Mouse (Mus musculus) heart, adult 2 months (tissue): ENCODE results near the gene Dnajc28. TPM values are rescaled to one million over a fixed set of nuclear protein-coding genes. Genes with fewer than 3 reads are reported as not detected.

Experiments used
- DNase-seq, 2 experiments: peaks; one replicate each; pipeline ENCODE4 v3.0.0; 2021
- H3K27ac ChIP-seq: fragments of 200-600 bp; 2 replicates; pipeline ENCODE4 v1.8.1; 2022
- H3K27me3 ChIP-seq: fragments of 200-500 bp; 2 replicates; pipeline ENCODE4 v1.6.1; 2012; ENCODE audit warnings: mild to moderate bottlenecking, low read length, inconsistent platforms, mixed read lengths; ENCODE audit not compliant: control insufficient read depth, insufficient read depth
- H3K36me3 ChIP-seq: fragments of 200-500 bp; 2 replicates; pipeline ENCODE4 v1.6.1; 2012; ENCODE audit warnings: low read length, inconsistent platforms; ENCODE audit not compliant: control insufficient read depth, insufficient read depth
- H3K4me1 ChIP-seq: fragments of 200-500 bp; 2 replicates; pipeline ENCODE4 v1.6.1; 2011; ENCODE audit warnings: low read length; ENCODE audit not compliant: control insufficient read depth, insufficient read depth
- H3K4me3 ChIP-seq: fragments of 200-600 bp; 2 replicates; pipeline ENCODE4 v1.8.1; 2022
- H3K79me2 ChIP-seq: fragments of 200-500 bp; replicated peaks from 2 replicates; pipeline ENCODE4 v1.6.1; 2012; ENCODE audit warnings: mild to moderate bottlenecking, inconsistent platforms, low read length, moderate library complexity, mixed read lengths; ENCODE audit not compliant: control insufficient read depth, insufficient read depth
- H3K9ac ChIP-seq: fragments of 200-500 bp; 2 replicates; pipeline ENCODE4 v1.6.1; 2012; ENCODE audit warnings: low read depth, mild to moderate bottlenecking, control low read depth, inconsistent platforms, low read length, mixed read lengths
- CTCF ChIP-seq: fragments of 200-600 bp; IDR thresholded peaks from 2 replicates; pipeline ENCODE4 v1.8.1; 2022; ENCODE audit warnings: antibody characterized with exemption, mild to moderate bottlenecking, moderate library complexity
- EP300 ChIP-seq: fragments of 200-500 bp; IDR thresholded peaks from 2 replicates; pipeline ENCODE4 v1.6.1; 2011; ENCODE audit warnings: low read depth, low read length, control low read depth; ENCODE audit not compliant: insufficient read depth
- POLR2A ChIP-seq: fragments of 200-500 bp; IDR thresholded peaks from 2 replicates; pipeline ENCODE4 v1.6.1; 2011; ENCODE audit warnings: mild to moderate bottlenecking, low read depth, low read length, control low read depth; ENCODE audit not compliant: insufficient read depth
- WGBS: fragments of 180-500 bp; shearing (Covaris S2); methylation state at CpG from one replicate; pipeline ENCODE4 v1.1.7; 2018; 5-methylcytosine and 5-hydroxymethylcytosine counted together
- intact Hi-C: fragments of 180-260 bp; cut with DNase I; formaldehyde crosslinking; loops from one replicate; pipeline ENCODE4 v1.15.1; 2025
- polyA plus RNA-seq: library from polyadenylated mRNA; depleted of rRNA; stranded (reverse); fragments of >200 nt; gene quantifications from 2 replicates; pipeline ENCODE4 v1.2.3, GENCODE M21; 2012
- total RNA-seq, 2 experiments: library from RNA; stranded (reverse); gene quantifications; 2 replicates each; pipeline ENCODE4 v1.2.3; 2021

Gene Dnajc28
- total and polyA plus RNA-seq, 3 experiments = 9.8 to 34.1 (median 31.1) TPM

- H3K27me3 ChIP-seq = no peaks in the 10 kb centered on the region
- H3K79me2 ChIP-seq = no peaks in the 10 kb centered on the region
- 64% methylated on average over 6 of the region's 6 CpGs for WGBS
- TF ChIP-seq POLR2A = no peak
- TF ChIP-seq EP300 = no peak
- no peak for TF ChIP-seq CTCF
- no peaks in the 10 kb centered on the region for H3K36me3 ChIP-seq
- peak in 1 of 2 experiments; percentile 32 for DNase-seq
- H3K27ac ChIP-seq = no peak overlapping the region
- intact Hi-C loops = no loop called here
- H3K9ac ChIP-seq = no peak overlapping the region
- no peaks in the 10 kb centered on the region for H3K4me1 ChIP-seq
- no peak overlapping the region for H3K4me3 ChIP-seq
Measured at GRCm38 (mm10) chr16:91605156-91605555, 13.7 kb downstream of the Dnajc28 start.

- Histone ChIP-seq H3K27ac (no peak overlapping the region), H3K79me2 (no peaks in the 10 kb centered on the region), H3K36me3 (no peaks in the 10 kb centered on the region), H3K4me3 (no peak overlapping the region), H3K4me1 (peaks cover 2% of the 10 kb centered on the region; the same call in 1 of the 2 replicates), H3K27me3 (no peaks in the 10 kb centered on the region), H3K9ac (no peak overlapping the region)
- intact Hi-C loops = no loop called here
- DNase-seq = no peak
- TF ChIP-seq CTCF (no peak), POLR2A (no peak), EP300 (no peak)
- WGBS = 75% methylated on average over 9 of the region's 9 CpGs
Measured at GRCm38 (mm10) chr16:91601693-91602092, 17.1 kb downstream of the Dnajc28 start.

- 86% methylated on average over 4 of the region's 4 CpGs for WGBS
- no peak for TF ChIP-seq CTCF
- TF ChIP-seq POLR2A = no peak
- TF ChIP-seq EP300 = no peak
- Histone ChIP-seq H3K27ac (no peak overlapping the region), H3K27me3 (no peaks in the 10 kb centered on the region), H3K4me3 (no peak overlapping the region), H3K36me3 (no peaks in the 10 kb centered on the region), H3K9ac (no peak overlapping the region), H3K4me1 (peaks cover 2% of the 10 kb centered on the region; the same call in 1 of the 2 replicates), H3K79me2 (no peaks in the 10 kb centered on the region)
- no peak for DNase-seq
- intact Hi-C loops = no loop called here
Measured at GRCm38 (mm10) chr16:91601081-91601480, 17.7 kb downstream of the Dnajc28 start.

- Histone ChIP-seq H3K4me3 (no peak overlapping the region), H3K36me3 (no peaks in the 10 kb centered on the region), H3K9ac (no peak overlapping the region), H3K27me3 (no peaks in the 10 kb centered on the region), H3K4me1 (peaks cover 3% of the 10 kb centered on the region; the same call in 1 of the 2 replicates), H3K27ac (no peak overlapping the region), H3K79me2 (no peaks in the 10 kb centered on the region)
- DNase-seq = no peak
- TF ChIP-seq CTCF (peak; percentile 23; the same call in 1 of the 2 replicates), EP300 (no peak)
- intact Hi-C loops = loop anchor here (2.0 to 5.0 kb wide), 3 partner anchors 18 to 52 kb away; partner anchors contain the start of genes Gart, Ifngr2 and Son
Measured at GRCm38 (mm10) chr16:91599242-91599641, 19.6 kb downstream of the Dnajc28 start.

DNA sequence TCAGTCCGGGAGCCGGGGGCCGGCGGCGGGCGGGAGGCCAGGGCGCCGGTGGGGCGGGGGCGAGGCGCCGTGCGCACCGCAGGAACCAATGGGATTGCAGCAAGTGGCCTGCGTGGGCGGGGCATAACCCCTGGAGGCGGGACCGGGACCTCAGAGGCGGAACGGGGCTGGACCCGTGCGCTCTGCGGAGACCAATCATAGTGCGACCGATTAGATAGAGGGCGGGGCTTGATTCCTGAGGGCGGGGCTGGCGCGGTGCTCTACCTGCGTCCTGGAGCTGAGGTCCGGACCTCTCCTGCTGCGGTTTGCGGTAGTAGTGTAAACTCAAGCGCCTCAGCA, 21.2 kb downstream of the Dnajc28 start, which contains the start of gene Tmem50b:
Gene Tmem50b (minus strand): TSS at position 129 of the 339 bp plus-strand sequence.
- TF ChIP-seq POLR2A (no peak), EP300 (no peak), CTCF (no peak)
- intact Hi-C loops = loop anchor here (2.0 to 5.0 kb wide), 3 partner anchors 19 to 50 kb away; partner anchors contain the start of genes Gart, Ifngr2 and Son
- H3K9ac ChIP-seq = peak within 1 kb of the TSS; percentile 84
- H3K4me3 ChIP-seq = peak within 1 kb of the TSS; percentile 86
- WGBS = under 1% methylated on average over 34 of the region's 34 CpGs
- peaks cover 3% of the 10 kb centered on the region; the same call in 1 of the 2 replicates for H3K4me1 ChIP-seq
- peak within 1 kb of the TSS; percentile 89 for H3K27ac ChIP-seq
- H3K36me3 ChIP-seq = no peaks in the 10 kb centered on the region
- DNase-seq = peak; percentile 99
- no peaks in the 10 kb centered on the region for H3K27me3 ChIP-seq
- peaks cover 2% of the 10 kb centered on the region; the same call in 1 of the 2 replicates for H3K79me2 ChIP-seq
